Mouse (Mus musculus) adrenal gland, postnatal 14 days (tissue): ENCODE data around the gene Mfng. TPM values are rescaled to one million over a fixed set of nuclear protein-coding genes. Genes with fewer than 3 reads are reported as not detected.

Experiments
- DNase-seq: peaks from one replicate; pipeline ENCODE4 v3.0.0; 2021; ENCODE audit warnings: mixed read lengths
- long read RNA-seq, 2 experiments: library from polyadenylated mRNA; stranded (forward); transcript quantifications; one replicate each; pipeline ENCODE4 v2.0.0; 2021
- total RNA-seq: library from RNA; stranded (reverse); gene quantifications from 2 replicates; pipeline ENCODE4 v1.2.3, GENCODE M21; 2021

Mfng gene
- total RNA-seq = 13.1 and 19.8 TPM in 2 replicates
- long read RNA-seq, experiment 1, transcript Mfng-201 (8 exons, 1,865 nt) = major isoform, 18 of 20 reads
- long read RNA-seq, experiment 1, partial matches to known transcripts = 1 of 20 reads
- long read RNA-seq, experiment 1, other reads (novel, unspliced or antisense) = 1 of 20 reads
- long read RNA-seq, experiment 2, transcript Mfng-201 (8 exons, 1,865 nt) = major isoform, 9 of 12 reads
- long read RNA-seq, experiment 2, partial matches to known transcripts = 2 of 12 reads
- long read RNA-seq, experiment 2, other reads (novel, unspliced or antisense) = 1 of 12 reads

DNA sequence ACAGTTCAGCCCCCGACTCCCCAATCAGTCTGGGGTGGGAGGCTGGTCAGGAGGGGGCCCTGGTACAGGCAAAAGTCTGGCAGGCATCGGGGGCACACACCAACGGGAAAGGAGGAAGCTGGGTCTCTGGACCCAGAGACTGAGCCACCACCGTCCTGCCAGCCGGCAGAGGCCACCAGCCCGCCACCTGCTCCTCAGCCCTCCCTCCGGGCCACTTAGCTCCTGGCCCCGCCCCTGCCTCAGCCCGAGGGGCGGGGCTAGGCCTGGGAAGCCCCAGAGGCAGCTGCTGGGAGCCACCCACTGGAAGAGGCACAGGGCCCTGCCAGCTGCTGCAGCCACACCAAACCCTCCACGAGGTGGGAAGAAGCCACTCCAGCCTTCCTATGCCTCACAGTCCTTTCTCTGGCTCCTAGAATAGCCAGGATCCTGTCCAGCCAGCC is at the start of gene Mfng:
Gene Mfng (minus strand): TSS at position 186 of the 440 bp plus-strand sequence.
- peak; percentile 87 for DNase-seq

DNA sequence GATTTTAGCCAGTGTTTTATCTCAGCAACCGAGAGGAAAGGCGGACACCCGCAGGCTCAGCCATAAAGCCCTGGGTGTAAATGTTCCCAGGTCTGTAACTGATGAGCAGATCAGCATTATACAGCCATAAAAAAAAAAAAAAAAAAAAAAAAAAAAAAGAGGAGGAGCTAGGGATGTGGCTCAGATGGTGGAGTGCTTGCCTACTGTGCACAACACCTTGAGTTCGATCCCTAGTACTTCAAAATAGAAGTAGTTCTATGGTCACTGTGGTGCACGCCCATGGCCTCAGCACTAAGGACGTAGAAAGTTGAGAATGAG is 42.8 kb upstream of the Mfng start:
- DNase-seq = no peak

- DNase-seq = no peak
Observed at GRCm38 (mm10) chr15:78815314-78816073, 42.2 kb upstream of the Mfng start.

- no peak for DNase-seq
Observed at GRCm38 (mm10) chr15:78813603-78814002, 40.3 kb upstream of the Mfng start.

GRCm38 (mm10) chr15:78810146-78810545 is 36.9 kb upstream of the Mfng start:
- peak; percentile 19 for DNase-seq

- DNase-seq = peak; percentile 24
Observed at GRCm38 (mm10) chr15:78809739-78810138, 36.5 kb upstream of the Mfng start.

DNA sequence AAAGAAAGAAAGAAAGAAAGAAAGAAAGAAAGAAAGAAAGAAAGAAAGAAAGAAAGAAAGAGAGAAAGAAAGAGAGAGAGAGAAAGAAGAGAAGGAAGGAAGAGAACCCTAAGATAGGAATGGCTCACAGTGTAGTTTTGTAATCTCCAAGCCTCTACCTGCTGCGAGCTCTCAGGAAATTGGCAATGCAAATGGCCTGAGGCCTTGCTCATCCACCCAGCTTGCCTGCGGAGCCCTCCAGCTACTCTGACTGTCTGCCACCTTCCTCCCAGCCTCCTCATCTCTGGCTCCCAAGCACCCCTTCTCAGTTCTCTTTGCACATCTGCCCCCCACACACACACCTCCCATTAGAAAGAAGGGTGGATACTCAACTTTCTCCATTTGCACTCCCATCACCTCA is 35.7 kb upstream of the Mfng start:
- DNase-seq = no peak

- DNase-seq = peak; percentile 61
Observed at GRCm38 (mm10) chr15:78807141-78807540, 33.9 kb upstream of the Mfng start.

DNA sequence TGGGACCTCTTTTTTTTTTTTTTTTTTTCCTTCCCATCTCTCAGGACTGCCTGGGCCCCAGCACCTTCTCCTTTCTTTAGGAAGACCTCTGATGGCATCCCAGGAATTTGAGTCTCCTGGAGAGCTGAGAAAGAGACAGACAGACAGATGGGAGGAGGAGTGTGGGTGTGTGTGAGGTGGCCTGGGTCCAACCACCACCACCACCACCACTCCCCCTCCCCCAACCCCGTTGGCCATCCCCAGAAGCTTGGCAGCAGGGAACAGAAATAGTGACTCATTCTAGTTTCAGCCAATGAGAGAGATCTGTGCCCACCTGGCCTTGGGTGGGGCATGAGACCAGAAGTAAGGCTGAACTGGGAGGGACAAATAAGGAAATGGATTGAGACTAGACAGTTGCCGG is 33.3 kb upstream of the Mfng start:
- DNase-seq = peak; percentile 26

GRCm38 (mm10) chr15:78805351-78805750 is 32.1 kb upstream of the Mfng start:
- no peak for DNase-seq

GRCm38 (mm10) chr15:78804326-78804725 is 31.1 kb upstream of the Mfng start:
- no peak for DNase-seq

DNA sequence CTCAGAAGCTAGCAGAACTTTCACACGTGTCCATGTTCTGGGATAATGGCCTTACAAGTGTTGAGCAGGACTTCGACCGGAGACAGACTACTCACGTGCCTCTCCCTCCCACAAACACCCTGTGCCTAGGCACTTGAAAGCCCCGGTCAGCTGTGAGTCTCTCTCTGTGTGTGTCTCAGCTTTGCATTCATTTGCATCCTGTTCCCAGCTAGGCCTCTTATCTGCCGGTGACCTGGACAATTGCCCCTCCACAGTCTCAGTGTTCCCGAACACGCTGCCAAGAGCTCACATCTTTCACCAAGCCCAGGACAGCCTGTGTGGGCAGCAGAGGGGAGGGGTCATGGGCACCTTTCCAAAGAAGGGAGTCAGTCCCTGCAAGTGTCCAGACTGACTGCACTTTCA is 30.2 kb upstream of the Mfng start:
- peak; percentile 68 for DNase-seq

- peak; percentile 70 for DNase-seq
Observed at GRCm38 (mm10) chr15:78802776-78803391, 29.6 kb upstream of the Mfng start, which contains the start of gene Card10. TSS of gene Card10 (minus strand) at chr15:78803042.

- peak; percentile 59 for DNase-seq
Observed at GRCm38 (mm10) chr15:78801971-78802741, 28.9 kb upstream of the Mfng start.

DNA sequence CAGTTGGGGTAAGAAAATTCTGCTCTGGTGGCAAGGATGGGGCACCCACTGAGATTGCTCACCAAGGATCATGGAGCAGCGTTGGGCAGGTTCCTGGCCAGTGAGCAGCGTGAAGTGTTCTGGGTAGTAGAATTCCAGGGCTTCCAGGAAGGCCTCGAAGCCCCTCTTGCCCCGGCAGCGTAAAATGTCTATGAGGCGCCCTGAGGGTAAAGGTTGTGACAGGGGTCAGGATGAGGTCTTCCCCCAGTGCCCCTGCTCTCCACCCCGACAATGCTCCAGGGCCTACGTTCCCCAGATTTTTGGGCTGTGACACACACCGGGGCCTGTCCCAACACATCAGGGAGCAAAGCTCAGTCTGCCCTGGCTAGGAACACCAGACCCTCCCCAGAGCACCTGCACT is 28.3 kb upstream of the Mfng start:
- no peak for DNase-seq

GRCm38 (mm10) chr15:78799029-78799428 is 25.8 kb upstream of the Mfng start:
- no peak for DNase-seq

- no peak for DNase-seq
Observed at GRCm38 (mm10) chr15:78797060-78797329, 23.7 kb upstream of the Mfng start.

- DNase-seq = no peak
Observed at GRCm38 (mm10) chr15:78796196-78797059, 23.2 kb upstream of the Mfng start.

- no peak for DNase-seq
Observed at GRCm38 (mm10) chr15:78790990-78791389, 17.7 kb upstream of the Mfng start.

GRCm38 (mm10) chr15:78790451-78790850 is 17.2 kb upstream of the Mfng start:
- DNase-seq = peak; percentile 68

- no peak for DNase-seq
Observed at GRCm38 (mm10) chr15:78789721-78790323, 16.5 kb upstream of the Mfng start.
